Mouse (Mus musculus) retina, embryonic 14.5 days (tissue): Measurements from ENCODE around the gene Fbxl21.

Experiments used
- DNase-seq: peaks from one replicate; pipeline ENCODE4 v3.0.0-alpha.2; 2015; ENCODE audit warnings: low spot score

The Fbxl21 gene

GRCm38 (mm10) chr13:56522081-56522820 is at the start of gene Fbxl21:
TSS of gene Fbxl21 (plus strand) at chr13:56522472.
- DNase-seq = peak; percentile 93

DNA sequence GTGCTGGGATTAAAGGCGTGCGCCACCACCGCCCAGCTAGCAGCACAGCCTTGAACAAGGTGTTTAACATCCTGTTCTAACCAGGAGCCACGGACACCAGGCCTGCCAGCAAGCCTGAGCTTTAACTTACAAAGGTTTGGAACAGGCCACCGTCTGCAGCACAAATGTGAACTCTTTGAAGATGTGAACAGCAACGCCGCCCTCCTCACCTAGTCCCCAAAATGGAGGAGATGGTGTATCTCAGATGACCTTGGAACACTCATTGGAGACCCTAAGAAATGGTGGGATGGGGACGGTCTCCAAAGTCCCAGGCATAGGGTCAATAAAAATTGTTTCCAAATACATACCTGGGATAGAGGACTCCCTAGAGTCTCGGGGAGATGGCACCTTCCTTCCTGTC is 49.6 kb upstream of the Fbxl21 start:
- no peak for DNase-seq

DNA sequence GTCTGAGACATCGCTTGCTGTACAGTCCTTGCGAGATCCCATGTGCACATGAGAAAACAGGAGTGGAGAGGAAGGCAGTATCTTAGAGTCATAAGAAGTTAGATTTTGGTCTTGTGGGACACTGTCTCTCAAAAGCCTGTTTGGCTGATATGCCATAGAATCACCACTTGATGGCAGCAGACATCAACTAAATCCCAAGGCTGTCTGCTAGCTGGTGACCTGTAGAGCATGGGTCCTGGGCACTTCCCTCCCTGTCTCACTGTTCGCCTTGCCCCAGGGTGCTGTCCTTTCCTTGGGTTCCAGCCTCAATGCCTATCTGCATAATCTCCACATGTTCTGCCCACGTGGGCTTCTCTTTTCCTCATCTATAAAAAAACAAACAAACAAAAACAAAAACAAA is 46.9 kb upstream of the Fbxl21 start:
- DNase-seq = peak; percentile 84

- no peak for DNase-seq
Measured at GRCm38 (mm10) chr13:56476790-56477189, 45.5 kb upstream of the Fbxl21 start.

DNA sequence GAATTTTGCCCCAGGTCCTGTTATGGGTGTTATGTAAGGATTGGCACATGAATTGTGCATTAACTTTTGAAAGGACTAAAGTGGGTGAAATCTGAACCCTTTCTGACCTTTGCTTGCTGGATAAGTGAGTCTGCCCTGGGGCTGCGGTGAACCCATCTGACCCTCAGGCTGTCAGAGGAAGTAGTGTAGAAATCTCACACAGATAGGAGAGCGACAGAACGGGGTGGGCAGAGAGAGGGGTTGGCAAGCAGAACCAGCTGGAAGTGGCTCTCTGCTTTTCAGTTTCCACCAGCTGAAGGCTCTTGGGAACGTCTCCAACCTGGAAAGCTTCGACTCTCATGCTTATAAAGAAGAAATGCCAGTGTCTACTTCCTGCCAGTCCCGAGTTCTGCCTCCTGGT is 45.0 kb upstream of the Fbxl21 start:
- no peak for DNase-seq

DNA sequence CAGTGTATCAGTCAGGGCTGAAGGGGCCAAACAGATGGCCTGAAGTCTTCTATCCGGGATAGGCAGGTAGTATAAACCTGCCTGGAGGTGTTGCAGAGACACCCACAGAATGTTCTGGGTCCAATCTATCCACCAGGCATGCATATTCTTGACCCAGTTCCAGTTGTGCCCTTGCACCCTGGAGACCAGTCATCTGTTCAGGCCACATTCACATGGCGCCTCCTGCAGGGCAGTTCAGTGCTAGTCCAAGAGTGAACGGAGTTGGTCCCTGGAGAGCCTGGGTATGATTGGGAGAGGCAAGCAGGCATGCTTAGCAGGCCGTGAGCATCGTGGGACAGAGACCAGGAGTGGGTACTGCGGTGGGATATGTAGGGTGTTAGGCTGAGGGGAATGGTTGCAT is 44.2 kb upstream of the Fbxl21 start:
- no peak for DNase-seq

DNA sequence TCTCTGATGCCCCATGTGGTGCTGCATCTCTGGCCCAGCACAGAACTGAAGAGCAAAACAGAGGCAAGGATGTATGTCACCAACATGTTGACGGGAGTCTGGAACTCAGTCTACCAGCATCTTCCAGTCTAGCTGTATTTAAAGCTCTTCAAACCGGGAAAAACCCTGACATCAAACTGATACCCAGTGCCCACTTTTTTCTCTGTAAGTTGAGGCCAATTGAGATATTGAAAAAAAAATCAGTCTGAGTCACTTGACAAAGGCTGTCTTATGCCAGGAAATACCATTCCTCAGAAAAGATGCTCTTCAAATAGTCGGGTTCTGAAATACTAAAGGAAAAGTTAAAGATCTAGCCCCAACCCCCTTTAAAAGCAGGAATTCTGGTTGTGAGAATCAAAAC is 40.1 kb upstream of the Fbxl21 start, which contains the start of gene Il9:
Gene Il9 (minus strand): TSS at position 101 of the 400 bp plus-strand sequence.
- no peak for DNase-seq

DNA sequence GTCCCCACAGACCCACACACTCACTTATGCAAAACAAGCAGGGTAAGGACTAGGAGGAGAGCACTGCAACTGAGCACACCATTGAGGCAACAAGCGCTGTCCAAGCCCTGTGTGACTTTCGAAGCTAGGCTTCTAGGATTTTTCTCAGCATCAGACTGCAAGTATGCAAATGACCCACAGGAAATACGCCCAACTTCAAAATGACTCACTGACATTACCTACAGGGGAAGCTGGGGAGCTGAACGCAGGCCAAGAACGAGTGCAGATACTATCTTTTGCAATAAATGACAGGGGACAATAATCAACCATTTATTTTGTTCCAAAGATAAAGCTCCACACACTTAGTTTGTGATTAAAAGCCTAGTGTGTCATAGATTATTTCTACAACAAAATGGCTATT is 34.3 kb upstream of the Fbxl21 start:
- DNase-seq = no peak

- no peak for DNase-seq
Measured at GRCm38 (mm10) chr13:56494440-56494839, 27.8 kb upstream of the Fbxl21 start.

DNA sequence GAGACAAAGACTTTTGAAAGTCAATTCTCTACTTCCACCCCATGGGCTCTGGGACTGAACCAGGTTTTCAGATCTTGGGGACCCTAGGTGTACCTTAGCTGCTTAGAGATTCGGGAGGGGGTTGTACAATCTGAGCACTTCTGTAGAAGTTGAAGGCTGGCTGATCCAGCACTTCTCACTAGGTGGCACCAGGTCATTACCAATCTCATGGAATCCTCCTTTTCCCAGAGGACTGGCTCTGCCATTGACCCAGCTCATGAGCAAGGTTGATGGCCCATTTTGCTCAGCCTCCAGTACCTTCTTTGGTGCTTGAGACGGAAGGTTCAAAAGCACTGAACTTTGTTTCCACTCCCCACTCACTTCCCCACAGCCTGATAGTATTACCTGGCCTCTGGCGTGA is 22.1 kb upstream of the Fbxl21 start:
- DNase-seq = peak; percentile 62

DNA sequence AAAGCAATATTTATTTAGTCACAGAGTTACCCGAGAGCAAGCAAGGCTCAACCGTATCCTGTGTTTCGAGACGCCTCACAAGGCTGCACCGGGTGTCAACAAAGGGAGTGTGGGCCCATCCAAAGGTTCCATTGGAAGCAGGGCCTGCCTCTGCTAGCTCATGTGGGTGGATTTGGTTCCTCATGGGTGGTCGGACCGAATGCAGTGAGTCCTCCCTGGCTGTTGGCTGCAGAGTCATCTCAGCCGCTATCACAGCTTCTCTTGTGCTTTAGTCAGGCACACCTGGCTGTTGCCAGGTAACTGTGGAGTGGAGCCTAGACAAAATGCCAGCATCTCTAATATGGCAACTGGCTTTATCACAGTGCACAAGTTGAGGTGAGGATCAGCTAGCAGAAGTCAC is 21.6 kb upstream of the Fbxl21 start:
- no peak for DNase-seq

- DNase-seq = no peak
Measured at GRCm38 (mm10) chr13:56501866-56502420, 20.3 kb upstream of the Fbxl21 start.

DNA sequence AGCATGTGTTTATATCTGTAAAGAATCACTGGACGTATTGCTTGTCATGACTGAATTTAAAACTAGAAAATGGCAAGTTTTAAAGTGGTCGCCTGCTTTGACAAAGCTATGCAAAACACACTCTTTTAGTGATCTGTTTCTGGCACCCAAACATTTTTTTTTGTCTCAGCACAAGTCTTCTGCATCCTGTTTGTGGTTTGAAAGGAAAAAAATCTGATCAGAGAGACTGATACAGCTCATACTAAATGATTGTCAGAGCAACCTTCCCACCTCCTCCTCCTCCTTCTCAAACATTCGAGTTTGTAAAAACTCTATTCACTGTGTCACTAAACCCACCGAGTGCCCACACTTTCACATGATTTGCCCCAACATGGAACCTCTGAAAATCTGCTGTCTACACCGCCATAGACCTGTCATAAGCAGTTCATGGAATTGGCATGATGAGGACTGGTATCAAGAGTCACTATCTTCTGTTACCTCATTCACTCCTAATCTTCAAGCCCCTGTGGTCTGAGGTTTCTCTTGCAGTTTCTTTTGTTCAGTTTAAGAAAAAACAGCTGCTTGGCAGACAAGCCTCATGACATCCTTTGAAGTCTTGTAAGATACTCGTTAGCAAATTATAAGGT is 15.3 kb upstream of the Fbxl21 start:
- DNase-seq = no peak

GRCm38 (mm10) chr13:56509796-56510195 is 12.5 kb upstream of the Fbxl21 start:
- DNase-seq = no peak

DNA sequence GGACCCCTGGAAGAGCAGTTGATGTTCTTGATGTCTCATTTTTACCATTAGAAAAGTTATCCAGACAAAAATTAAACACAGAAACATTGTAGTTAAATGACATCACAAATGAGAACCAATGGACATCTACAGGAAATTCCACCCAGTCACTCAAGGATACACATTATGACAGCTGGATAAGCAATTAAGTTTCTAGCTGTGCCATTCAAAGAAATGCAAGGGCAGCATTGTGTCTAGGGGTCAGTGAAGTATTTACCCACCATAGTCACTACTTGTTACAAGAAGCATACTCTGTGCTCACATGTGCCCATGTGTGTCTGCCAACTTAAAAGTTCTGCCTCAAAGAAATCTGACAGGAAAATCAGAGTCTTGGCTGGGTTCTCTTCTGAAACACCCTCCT is 8.7 kb upstream of the Fbxl21 start:
- DNase-seq = peak; percentile 50

DNA sequence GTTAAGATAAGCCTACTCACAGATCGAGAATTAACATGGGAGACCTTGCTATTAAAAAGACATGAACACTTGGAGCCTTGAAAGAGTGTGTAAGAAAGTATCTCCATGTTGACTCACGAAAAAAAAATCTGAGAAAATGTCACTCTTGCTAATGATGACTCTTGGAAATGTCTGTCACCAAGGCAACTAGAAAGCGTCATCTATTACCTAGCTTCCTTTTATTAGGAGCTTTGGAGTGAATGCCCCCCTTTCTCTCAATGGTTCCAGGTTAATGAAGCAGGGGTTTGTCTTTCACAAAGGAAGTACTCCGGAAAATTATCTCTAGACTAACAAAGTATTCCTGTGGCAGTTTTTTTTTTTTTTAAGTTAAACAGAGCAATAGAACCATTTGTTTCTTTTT is 6.0 kb upstream of the Fbxl21 start:
- DNase-seq = peak; percentile 67

GRCm38 (mm10) chr13:56516816-56517215 is 5.5 kb upstream of the Fbxl21 start:
- peak; percentile 60 for DNase-seq

GRCm38 (mm10) chr13:56522821-56523167 is 522 bp downstream of the Fbxl21 start:
- no peak for DNase-seq

DNA sequence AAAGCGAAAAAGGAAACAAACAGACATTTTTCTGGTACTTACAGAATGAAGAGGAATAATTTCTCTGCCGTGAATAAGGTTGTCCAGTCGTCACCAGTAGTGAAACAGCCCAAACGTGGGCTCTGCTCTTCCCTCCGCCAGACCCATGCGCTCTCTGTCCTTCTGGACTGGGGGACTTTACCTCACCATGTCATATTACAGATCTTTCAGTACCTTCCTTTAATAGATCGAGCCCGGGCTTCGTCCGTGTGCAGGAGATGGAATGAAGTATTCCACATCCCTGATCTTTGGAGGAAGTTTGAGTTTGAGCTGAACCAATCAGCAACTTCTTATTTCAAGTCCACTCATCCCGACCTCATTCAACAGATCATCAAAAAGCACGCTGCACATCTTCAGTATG is 4.6 kb downstream of the Fbxl21 start:
- DNase-seq = no peak

- DNase-seq = no peak
Measured at GRCm38 (mm10) chr13:56527846-56528245, 5.6 kb downstream of the Fbxl21 start.

DNA sequence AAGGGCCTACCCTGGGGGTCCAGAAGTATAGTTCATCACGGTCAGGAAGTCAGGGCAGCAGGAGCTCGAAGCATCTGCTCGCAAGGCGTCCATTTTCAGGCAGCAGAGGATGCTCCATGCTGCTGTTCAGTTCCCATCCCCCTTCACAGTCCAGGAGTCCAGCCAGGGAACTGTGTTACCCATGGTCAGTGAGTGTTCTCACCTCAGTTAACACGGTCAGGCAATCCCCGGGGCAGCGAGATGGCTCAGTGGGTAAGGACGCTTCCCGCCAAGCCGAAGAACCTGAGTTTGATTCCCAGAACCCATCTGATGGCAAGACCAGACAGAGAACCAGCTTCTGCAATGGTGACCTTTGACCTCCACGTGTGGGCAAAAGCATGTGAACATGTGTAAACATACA is 6.0 kb downstream of the Fbxl21 start:
- DNase-seq = no peak

DNA sequence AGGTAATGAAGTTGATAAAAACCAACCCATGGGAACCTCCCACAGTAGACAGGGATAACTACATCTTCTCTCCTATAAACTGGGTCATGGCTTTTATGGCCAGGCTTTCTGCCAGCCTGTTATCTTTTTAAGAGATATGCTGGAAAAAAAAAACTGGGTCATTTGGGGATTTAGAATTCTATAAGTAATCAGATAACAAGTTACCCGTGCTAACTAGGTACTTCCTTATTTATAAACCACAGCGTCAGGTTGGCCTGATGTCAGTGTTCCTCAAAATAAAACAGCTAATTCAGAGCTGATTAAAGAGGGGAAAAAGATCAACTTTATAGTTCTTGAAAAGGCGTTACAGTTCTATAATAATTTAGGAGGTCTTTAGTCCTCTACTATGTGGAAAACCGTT is 6.8 kb downstream of the Fbxl21 start:
- DNase-seq = no peak

DNA sequence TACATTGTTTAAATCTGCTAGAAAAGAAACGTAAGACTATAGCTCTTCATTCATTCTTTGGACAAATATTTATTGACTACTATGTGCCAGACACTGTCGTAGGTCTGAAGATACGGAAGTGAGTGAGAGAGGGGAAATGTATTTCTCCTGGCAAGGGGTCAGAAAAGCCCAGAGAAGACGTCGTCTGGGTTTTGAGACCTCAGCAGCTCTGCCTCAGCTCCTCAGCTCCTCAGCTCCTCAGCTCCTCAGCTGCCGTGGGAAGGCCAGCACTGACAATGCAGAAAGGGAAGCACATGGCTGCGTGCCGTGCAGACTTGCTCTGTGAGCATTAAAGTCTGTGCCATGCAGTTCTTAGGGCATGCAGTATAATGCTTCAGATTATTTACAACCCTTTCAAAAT is 7.4 kb downstream of the Fbxl21 start:
- no peak for DNase-seq

DNA sequence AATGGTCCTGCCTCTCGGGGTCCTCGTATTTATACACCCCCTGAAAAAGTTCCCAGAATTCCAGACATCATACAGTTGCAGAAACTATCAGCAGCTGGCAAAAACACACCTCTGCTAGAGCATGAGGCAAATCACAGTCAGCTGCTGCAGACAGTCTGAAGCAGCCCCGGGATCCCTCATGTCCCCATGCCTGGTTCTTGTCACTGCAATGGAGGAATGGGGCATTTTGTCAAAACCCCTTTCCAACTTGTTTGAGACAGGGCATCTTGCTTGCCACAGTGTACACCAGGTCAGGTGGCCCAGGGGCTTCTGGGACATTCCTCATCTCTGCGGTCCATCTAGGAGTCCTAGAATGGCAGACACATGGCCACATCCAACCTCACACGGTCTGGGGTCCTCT is 12.7 kb downstream of the Fbxl21 start:
- DNase-seq = no peak
